Mouse (Mus musculus) liver, postnatal 0 days (tissue): ENCODE measurements around the gene Rbpjl. TPM values are rescaled to one million over a fixed set of nuclear protein-coding genes. Genes with fewer than 3 reads are reported as not detected.

ENCODE experiments used
- ATAC-seq: fragments of 200-750 bp; cut with Nextera tagmentation; 2 replicates; pipeline ENCODE4 v1.8.0; 2017; ENCODE audit warnings: mild to moderate bottlenecking, moderate library complexity
- DNase-seq: peaks from one replicate; pipeline ENCODE4 v3.0.0-alpha.2; 2016
- H3K27ac ChIP-seq: fragments of 300-500 bp; sonication (generic); 2 replicates; pipeline ENCODE4 v1.5.1; 2014; ENCODE audit warnings: antibody characterized with exemption, moderate library complexity, mild to moderate bottlenecking, low read depth
- H3K27me3 ChIP-seq: fragments of 300-500 bp; sonication (generic); 2 replicates; pipeline ENCODE4 v1.6.1; 2014; ENCODE audit warnings: low read length, control low read depth, mixed read lengths; ENCODE audit not compliant: insufficient read depth
- H3K36me3 ChIP-seq: fragments of 300-500 bp; sonication (generic); replicated peaks from 2 replicates; pipeline ENCODE4 v1.6.1; 2014; ENCODE audit warnings: mild to moderate bottlenecking, control low read depth, low read length, moderate library complexity, mixed read lengths; ENCODE audit not compliant: insufficient read depth
- H3K4me1 ChIP-seq: fragments of 300-500 bp; sonication (generic); 2 replicates; pipeline ENCODE4 v1.6.1; 2014; ENCODE audit warnings: antibody characterized with exemption, mild to moderate bottlenecking, control low read depth; ENCODE audit not compliant: insufficient read depth
- H3K4me2 ChIP-seq: fragments of 300-500 bp; sonication (generic); 2 replicates; pipeline ENCODE4 v1.6.1; 2014; ENCODE audit warnings: low read depth, mild to moderate bottlenecking, low read length, moderate library complexity, mixed read lengths
- H3K4me3 ChIP-seq: fragments of 300-500 bp; sonication (generic); 2 replicates; pipeline ENCODE4 v1.5.1; 2014; ENCODE audit warnings: low read depth, low read length
- H3K9ac ChIP-seq: fragments of 300-500 bp; sonication (generic); replicated peaks from 2 replicates; pipeline ENCODE4 v1.6.1; 2014; ENCODE audit warnings: mild to moderate bottlenecking, moderate library complexity
- H3K9me3 ChIP-seq: fragments of 300-500 bp; sonication (generic); 2 replicates; pipeline ENCODE4 v1.6.1; 2016; ENCODE audit warnings: mild to moderate bottlenecking, control low read depth, low read length, mixed read lengths
- CTCF ChIP-seq: sonication (generic); IDR thresholded peaks from 2 replicates; pipeline ENCODE4 v1.5.1; 2016; ENCODE audit warnings: antibody characterized with exemption, low read depth
- EP300 ChIP-seq: IDR thresholded peaks from 2 replicates; pipeline ENCODE4 v1.6.1; 2016; ENCODE audit warnings: antibody characterized with exemption, low read depth, mild to moderate bottlenecking
- WGBS: fragments of 180-500 bp; shearing (Covaris S2); extraction: QIAGEN DNeasy Blood & Tissue Kit; methylation state at CpG from one replicate; pipeline ENCODE4 v1.1.7; 2014; ENCODE audit not compliant: insufficient replicate concordance; 5-methylcytosine and 5-hydroxymethylcytosine counted together
- polyA plus RNA-seq: library from polyadenylated mRNA; unstranded; fragments of >200 nt; fragmentation: Nextera tagmentation; extraction: Ambion mirVana; gene quantifications from 2 replicates; pipeline ENCODE4 v1.2.1, GENCODE M21; 2015

Rbpjl gene
- polyA plus RNA-seq, 1 experiment from 2014 or later = not detected

DNA sequence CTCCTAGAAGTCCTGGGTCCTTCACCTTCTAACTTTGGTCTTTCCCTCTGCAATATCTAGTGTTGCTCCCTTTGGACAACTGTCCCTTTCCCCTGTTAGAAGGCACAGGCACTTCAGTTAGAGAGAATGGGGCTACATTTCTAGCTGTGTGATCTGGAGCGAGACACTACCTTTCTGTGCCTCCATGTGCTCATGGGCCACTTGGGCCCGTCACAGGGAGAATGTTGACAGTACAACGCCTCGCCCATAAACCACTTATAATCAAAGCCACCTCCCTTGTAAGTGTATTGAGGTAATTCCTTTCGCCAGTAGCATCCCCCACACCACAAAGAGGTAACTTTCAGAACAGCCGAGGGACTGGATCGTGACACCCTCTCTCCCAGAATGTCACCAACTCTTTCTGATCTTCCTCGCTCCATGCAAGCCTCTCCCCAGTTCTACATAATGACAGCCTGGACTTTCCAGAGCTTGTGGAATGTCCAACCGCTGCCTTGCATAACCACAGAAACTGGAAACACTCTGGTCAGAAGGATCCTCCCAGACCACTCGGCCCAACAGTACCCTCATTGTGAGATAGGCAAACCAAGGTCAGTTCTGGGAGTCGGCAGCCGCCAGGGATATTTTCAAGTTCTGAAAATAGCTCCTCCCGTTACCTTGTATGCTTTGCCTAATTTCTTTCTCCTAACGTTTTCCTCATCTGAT lies 46.6 kb downstream of the Rbpjl start:
- Histone ChIP-seq H3K9me3 (no peaks in the 10 kb centered on the region), H3K4me2 (no peak overlapping the region), H3K4me1 (peaks cover 4% of the 10 kb centered on the region; the same call in 1 of the 2 replicates), H3K27me3 (no peaks in the 10 kb centered on the region), H3K27ac (no peak overlapping the region), H3K9ac (no peak overlapping the region), H3K36me3 (no peaks in the 10 kb centered on the region), H3K4me3 (no peak overlapping the region)
- TF ChIP-seq CTCF (no peak), EP300 (no peak)
- ATAC-seq (no peak), DNase-seq (no peak)
- 79% methylated on average over 14 of the region's 14 CpGs for WGBS

DNA sequence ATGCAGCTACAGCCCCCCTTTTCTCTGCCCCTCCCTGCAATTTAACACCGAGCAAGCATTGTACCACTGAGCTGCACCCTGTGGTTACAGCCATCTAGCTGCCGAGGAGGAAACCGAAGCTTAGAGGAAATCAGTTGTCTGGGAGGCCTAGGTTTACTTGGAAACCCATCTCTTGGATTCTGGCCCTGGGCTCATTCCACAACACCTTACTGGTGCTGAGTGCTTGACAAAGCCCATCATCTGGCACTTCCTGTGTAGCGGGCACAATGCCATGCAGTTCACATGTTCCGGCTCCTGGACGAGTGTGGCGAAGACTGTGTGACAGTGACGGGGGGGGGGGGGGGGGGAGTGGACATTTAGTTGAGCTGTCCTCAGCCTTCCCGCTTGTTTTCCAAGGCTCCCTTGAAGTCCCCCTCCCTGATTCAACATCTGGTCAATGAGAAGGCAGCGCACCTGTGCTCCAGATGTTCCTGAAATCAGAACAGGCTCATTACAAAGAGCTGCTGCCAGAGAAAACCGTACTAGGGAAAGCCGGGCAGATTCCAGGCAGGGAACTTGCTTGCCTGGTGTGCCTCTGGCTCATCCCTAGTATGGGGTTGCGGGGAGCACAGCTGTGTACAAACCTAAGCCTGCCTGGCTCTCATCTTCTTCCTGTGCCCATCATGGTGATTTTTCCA lies 49.2 kb downstream of the Rbpjl start:
- Histone ChIP-seq H3K36me3 (no peaks in the 10 kb centered on the region), H3K27me3 (no peaks in the 10 kb centered on the region), H3K4me2 (no peak overlapping the region), H3K27ac (no peak overlapping the region), H3K9ac (no peak overlapping the region), H3K4me1 (peaks cover 15% of the 10 kb centered on the region), H3K9me3 (no peaks in the 10 kb centered on the region), H3K4me3 (no peak overlapping the region)
- DNase-seq (no peak), ATAC-seq (no peak)
- 61% methylated on average over 12 of the region's 13 CpGs for WGBS
- TF ChIP-seq EP300 (no peak), CTCF (no peak)

DNA sequence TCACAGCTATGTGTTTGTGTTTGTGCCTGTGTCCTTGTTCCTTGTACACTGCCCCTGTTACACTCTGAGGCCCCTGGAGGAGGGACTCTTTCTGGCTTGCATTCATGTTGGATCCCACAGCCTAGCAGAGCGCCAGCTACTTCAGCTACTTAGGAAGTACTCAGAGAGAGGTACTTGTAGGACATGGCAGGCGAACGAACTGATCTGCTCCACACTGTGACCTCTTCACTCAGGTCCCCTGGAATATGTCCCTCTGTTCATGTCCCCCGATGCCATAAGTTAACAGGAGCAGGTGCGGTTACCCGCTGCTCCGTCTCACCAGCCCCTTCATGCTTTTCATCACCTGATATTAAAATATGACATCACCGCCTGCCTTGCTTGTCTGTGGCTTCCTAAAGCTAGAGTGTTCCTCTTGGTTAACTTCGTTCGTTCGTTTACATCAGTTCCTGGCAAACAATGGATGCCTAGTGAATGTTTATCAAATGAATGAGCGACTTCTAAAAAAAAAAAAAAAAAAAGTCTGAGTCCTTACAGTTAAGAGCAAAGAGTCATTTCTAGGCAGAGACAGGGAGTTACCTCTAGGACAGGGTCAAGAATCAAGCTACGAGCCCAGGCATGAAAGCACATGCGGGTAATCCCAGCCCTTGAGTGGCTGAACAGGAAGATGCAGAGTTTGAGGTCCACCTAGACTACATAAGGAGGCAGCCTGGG lies 50.3 kb downstream of the Rbpjl start:
- Histone ChIP-seq H3K36me3 (no peaks in the 10 kb centered on the region), H3K9me3 (no peaks in the 10 kb centered on the region), H3K27ac (no peak overlapping the region), H3K4me2 (no peak overlapping the region), H3K27me3 (no peaks in the 10 kb centered on the region), H3K4me1 (peaks cover 15% of the 10 kb centered on the region), H3K9ac (no peak overlapping the region), H3K4me3 (no peak overlapping the region)
- ATAC-seq (no peak), DNase-seq (no peak)
- TF ChIP-seq EP300 (no peak), CTCF (no peak)
- 66% methylated on average over 14 of the region's 14 CpGs for WGBS

DNA sequence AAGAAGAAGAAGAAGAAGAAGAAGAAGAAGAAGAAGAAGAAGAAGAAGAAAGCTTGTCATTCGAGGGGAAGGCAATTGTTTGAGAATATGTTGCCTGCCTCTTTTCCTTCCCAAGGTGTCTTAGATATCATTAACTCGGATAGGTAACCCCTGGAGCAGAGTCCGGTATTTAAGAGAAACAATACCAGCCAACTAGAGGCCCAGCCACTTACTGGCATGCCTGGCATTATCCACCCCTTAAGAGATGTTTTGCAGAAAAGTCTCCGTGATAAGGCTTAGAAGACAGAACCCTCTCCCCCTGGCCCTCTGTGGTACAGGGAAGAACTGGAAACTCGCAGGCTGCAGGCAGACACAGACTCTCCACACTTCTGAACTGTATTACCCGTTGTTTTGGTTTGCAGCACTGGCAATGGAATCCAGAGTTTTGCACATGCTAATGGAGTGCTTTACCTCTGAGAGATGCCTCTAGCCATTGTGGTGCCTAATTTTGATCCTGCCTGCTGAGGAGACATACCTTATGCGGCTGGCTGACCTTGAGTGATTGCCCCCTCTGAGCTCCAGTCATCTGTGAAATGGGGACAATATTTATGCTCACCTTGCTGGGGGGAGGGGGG lies 51.1 kb downstream of the Rbpjl start:
- ATAC-seq (no peak), DNase-seq (no peak)
- no peak overlapping the region for H3K9ac ChIP-seq
- TF ChIP-seq EP300 (no peak), CTCF (no peak)
- H3K4me2 ChIP-seq = no peak overlapping the region
- WGBS = 67% methylated on average over 7 of the region's 7 CpGs
- H3K27ac ChIP-seq = peak overlapping the region; percentile 93
- H3K27me3 ChIP-seq = no peaks in the 10 kb centered on the region
- peaks cover 15% of the 10 kb centered on the region for H3K4me1 ChIP-seq
- H3K4me3 ChIP-seq = no peak overlapping the region
- H3K9me3 ChIP-seq = no peaks in the 10 kb centered on the region
- H3K36me3 ChIP-seq = no peaks in the 10 kb centered on the region

DNA sequence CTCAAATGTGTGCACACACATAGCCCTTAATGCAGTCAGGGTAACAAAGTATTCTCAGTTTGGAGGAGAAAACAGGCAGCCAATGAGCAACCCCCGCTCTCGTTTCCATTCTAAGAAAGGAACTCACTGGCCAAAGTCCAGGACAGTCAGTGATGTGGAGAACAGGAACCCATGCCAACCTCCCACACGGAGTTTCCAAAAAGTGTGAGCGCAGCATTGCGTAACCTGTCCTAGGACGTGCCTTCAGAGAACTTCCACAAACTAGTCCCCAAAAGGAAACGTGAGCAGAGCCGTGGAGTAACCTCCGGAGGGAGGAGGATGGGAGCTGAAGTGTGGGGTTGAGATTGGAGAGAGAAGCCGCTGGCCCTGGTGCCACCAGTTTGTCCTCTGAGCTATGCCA lies 51.9 kb downstream of the Rbpjl start:
- ATAC-seq (peak; percentile 24), DNase-seq (peak; percentile 74)
- no peaks in the 10 kb centered on the region for H3K27me3 ChIP-seq
- H3K4me3 ChIP-seq = no peak overlapping the region
- H3K4me2 ChIP-seq = peak overlapping the region; percentile 2; the same call in 1 of the 2 replicates
- TF ChIP-seq CTCF = no peak
- peak; percentile 87 for TF ChIP-seq EP300
- H3K36me3 ChIP-seq = no peaks in the 10 kb centered on the region
- H3K9ac ChIP-seq = no peak overlapping the region
- 31% methylated on average over 10 of the region's 10 CpGs for WGBS
- peaks cover 15% of the 10 kb centered on the region for H3K4me1 ChIP-seq
- peak overlapping the region; percentile 93 for H3K27ac ChIP-seq
- no peaks in the 10 kb centered on the region for H3K9me3 ChIP-seq
